In genomic region chr12:64966101-64966631, GRCm38 (mm10) we compare ENCODE assay signal across 8 mouse cellular contexts. TPM values are rescaled to one million over a fixed set of nuclear protein-coding genes. Genes with fewer than 3 reads are reported as not detected.
DNase-seq lines count a peak whose midpoint lies in the region; ATAC-seq and TF ChIP-seq lines count a peak whose summit lies in the region.

No protein-coding gene starts in this region.

- peaks cover 30% of the 10 kb centered on the region for H3K4me1 ChIP-seq in embryonic facial prominence, embryonic 12.5 days
- H3K4me1 ChIP-seq in heart, embryonic 10.5 days: peaks cover 11% of the 10 kb centered on the region; the same call in 1 of the 2 replicates
- peaks cover 28% of the 10 kb centered on the region for H3K4me1 ChIP-seq in kidney, embryonic 16.5 days (ENCODE audit: insufficient read depth, low read length)
- H3K4me1 ChIP-seq in liver, embryonic 13.5 days (replicated peaks): peaks cover 57% of the 10 kb centered on the region
- peaks cover 8% of the 10 kb centered on the region for H3K4me1 ChIP-seq in testis, adult 2 months (ENCODE audit: control insufficient read depth, insufficient read depth, low read length)

- H3K4me3 ChIP-seq in embryonic facial prominence, embryonic 12.5 days: peak overlapping the region; percentile 95
- H3K4me3 ChIP-seq in heart, embryonic 10.5 days: peak overlapping the region; percentile 90
- peak overlapping the region; percentile 79 for H3K4me3 ChIP-seq in kidney, embryonic 16.5 days (ENCODE audit: low read length)
- peak overlapping the region; percentile 96 for H3K4me3 ChIP-seq in liver, embryonic 13.5 days (replicated peaks)
- peak overlapping the region; percentile 94 for H3K4me3 ChIP-seq in testis, adult 2 months (ENCODE audit: control insufficient read depth, low read depth, low read length)

- TF ChIP-seq CTCF in testis, adult 2 months (IDR thresholded peaks at IDR 0.05; ENCODE audit: control insufficient read depth, insufficient read depth, insufficient replicate concordance, low read depth, low read length): no peak

- peak; percentile 49 for DNase-seq in urinary bladder, adult 2 months (ENCODE audit: low spot score)
- DNase-seq in urinary bladder, postnatal 10 days (ENCODE audit: low spot score): no peak
- no peak for DNase-seq in heart, embryonic 10.5 days (ENCODE audit: low spot score)
- DNase-seq in liver, embryonic 13.5 days: peak; percentile 50
- DNase-seq in naive thymus-derived CD4-positive, alpha-beta T cell, adult 2 months (ENCODE audit: low read depth): peak; percentile 72

- no peak for TF ChIP-seq POLR2A in testis, adult 2 months (IDR thresholded peaks at IDR 0.05; ENCODE audit: control insufficient read depth, low read depth, low read length)

- no peaks in the 10 kb centered on the region for H3K27me3 ChIP-seq in embryonic facial prominence, embryonic 12.5 days
- H3K27me3 ChIP-seq in heart, embryonic 10.5 days (ENCODE audit: insufficient read depth, poor library complexity, severe bottlenecking): no peaks in the 10 kb centered on the region
- no peaks in the 10 kb centered on the region for H3K27me3 ChIP-seq in kidney, embryonic 16.5 days (ENCODE audit: insufficient read depth, low read length)
- no peaks in the 10 kb centered on the region for H3K27me3 ChIP-seq in liver, embryonic 13.5 days
- H3K27me3 ChIP-seq in testis, adult 2 months (ENCODE audit: control insufficient read depth, insufficient read depth, low read length): no peaks in the 10 kb centered on the region

- H3K36me3 ChIP-seq in embryonic facial prominence, embryonic 12.5 days: no peaks in the 10 kb centered on the region
- H3K36me3 ChIP-seq in heart, embryonic 10.5 days: peaks cover 3% of the 10 kb centered on the region; the same call in 1 of the 2 replicates
- no peaks in the 10 kb centered on the region for H3K36me3 ChIP-seq in kidney, embryonic 16.5 days (ENCODE audit: insufficient read depth, low read length)
- H3K36me3 ChIP-seq in liver, embryonic 13.5 days: 0 out of 2 replicates have a peak, but pooled peaks cover 3% of the 10 kb centered on the region
- H3K36me3 ChIP-seq in testis, adult 2 months (ENCODE audit: control insufficient read depth, insufficient read depth, low read length): peaks cover 5% of the 10 kb centered on the region

- under 1% methylated on average over 43 of the region's 44 CpGs for WGBS in embryonic facial prominence, embryonic 12.5 days
- WGBS in heart, embryonic 10.5 days: under 1% methylated on average over 44 of the region's 44 CpGs
- under 1% methylated on average over 44 of the region's 44 CpGs for WGBS in kidney, embryonic 16.5 days
- under 1% methylated on average over 44 of the region's 44 CpGs for WGBS in liver, embryonic 13.5 days (ENCODE audit: insufficient replicate concordance)

- H3K4me2 ChIP-seq in embryonic facial prominence, embryonic 12.5 days (replicated peaks): peak overlapping the region; percentile 98
- H3K4me2 ChIP-seq in kidney, embryonic 16.5 days (replicated peaks; ENCODE audit: low read depth, low read length): peak overlapping the region; percentile 95
- peak overlapping the region; percentile 84 for H3K4me2 ChIP-seq in liver, embryonic 13.5 days

- peak overlapping the region; percentile 90 for H3K27ac ChIP-seq in embryonic facial prominence, embryonic 12.5 days
- peak overlapping the region; percentile 94 for H3K27ac ChIP-seq in heart, embryonic 10.5 days
- peak overlapping the region; percentile 94 for H3K27ac ChIP-seq in kidney, embryonic 16.5 days (ENCODE audit: low read length)
- H3K27ac ChIP-seq in liver, embryonic 13.5 days: peak overlapping the region; percentile 79
- peak overlapping the region; percentile 93 for H3K27ac ChIP-seq in testis, adult 2 months (ENCODE audit: control insufficient read depth, insufficient read depth, low read depth, low read length)

- no peaks in the 10 kb centered on the region for H3K9me3 ChIP-seq in embryonic facial prominence, embryonic 12.5 days
- no peaks in the 10 kb centered on the region for H3K9me3 ChIP-seq in heart, embryonic 10.5 days
- H3K9me3 ChIP-seq in kidney, embryonic 16.5 days (ENCODE audit: low read length): no peaks in the 10 kb centered on the region
- no peaks in the 10 kb centered on the region for H3K9me3 ChIP-seq in liver, embryonic 13.5 days (replicated peaks)

- H3K9ac ChIP-seq in embryonic facial prominence, embryonic 12.5 days: peak overlapping the region; percentile 82
- peak overlapping the region; percentile 96 for H3K9ac ChIP-seq in kidney, embryonic 16.5 days (replicated peaks; ENCODE audit: low read length)
- peak overlapping the region; percentile 86 for H3K9ac ChIP-seq in liver, embryonic 13.5 days

- ATAC-seq in embryonic facial prominence, embryonic 12.5 days (ENCODE audit: insufficient number of reproducible peaks, insufficient read depth, low FRiP score, low TSS enrichment): peak; percentile 9; the same call in 1 of the 2 replicates
- ATAC-seq in kidney, embryonic 16.5 days (ENCODE audit: low FRiP score, low TSS enrichment): peak; percentile 18; the same call in 1 of the 2 replicates
- ATAC-seq in liver, embryonic 13.5 days (ENCODE audit: low read depth): peak; percentile 1; the same call in 1 of the 2 replicates

RNA-seq across cellular contexts. Expression of gene Togaram1, which starts 0.6 kb away (rescaled TPM):
- polyA plus RNA-seq in urinary bladder, adult 2 months (2012; rRNA removed): 14.6 and 15.1 TPM in 2 replicates
- 29.5 and 30.8 TPM in 2 replicates for polyA plus RNA-seq in embryonic facial prominence, embryonic 12.5 days (2016; fragmentation: Nextera tagmentation; extraction: Ambion mirVana)
- polyA plus RNA-seq in heart, embryonic 10.5 days (2016; fragmentation: Nextera tagmentation; extraction: Ambion mirVana): 21.9 and 22.8 TPM in 2 replicates
- 28.7 and 32.0 TPM in 2 replicates for polyA plus RNA-seq in kidney, embryonic 16.5 days (2015; fragmentation: Nextera tagmentation; extraction: Ambion mirVana)
- polyA plus RNA-seq in liver, embryonic 13.5 days (2015; fragmentation: Nextera tagmentation; extraction: Ambion mirVana): 6.5 and 10.5 TPM in 2 replicates
- 18.8 and 20.3 TPM in 2 replicates for polyA plus RNA-seq in testis, adult 2 months (2012; rRNA removed)

RNA-seq across cellular contexts. Expression of gene Klhl28, which starts 0.8 kb away (rescaled TPM):
- 5.7 and 6.2 TPM in 2 replicates for polyA plus RNA-seq in urinary bladder, adult 2 months (2012; rRNA removed)
- 11.9 and 14.2 TPM in 2 replicates for polyA plus RNA-seq in embryonic facial prominence, embryonic 12.5 days (2016; fragmentation: Nextera tagmentation; extraction: Ambion mirVana)
- polyA plus RNA-seq in heart, embryonic 10.5 days (2016; fragmentation: Nextera tagmentation; extraction: Ambion mirVana): 7.1 and 9.6 TPM in 2 replicates
- 9.0 and 10.4 TPM in 2 replicates for polyA plus RNA-seq in kidney, embryonic 16.5 days (2015; fragmentation: Nextera tagmentation; extraction: Ambion mirVana)
- polyA plus RNA-seq in liver, embryonic 13.5 days (2015; fragmentation: Nextera tagmentation; extraction: Ambion mirVana): 3.6 and 4.0 TPM in 2 replicates
- polyA plus RNA-seq in testis, adult 2 months (2012; rRNA removed): 9.7 and 13.8 TPM in 2 replicates

RNA-seq across cellular contexts. Expression of gene Gm527, which starts 48.5 kb away (rescaled TPM):
- 4.5 and 7.6 TPM in 2 replicates for polyA plus RNA-seq in urinary bladder, adult 2 months (2012; rRNA removed)
- 4.3 and 4.7 TPM in 2 replicates for polyA plus RNA-seq in embryonic facial prominence, embryonic 12.5 days (2016; fragmentation: Nextera tagmentation; extraction: Ambion mirVana)
- 1.4 and 2.4 TPM in 2 replicates for polyA plus RNA-seq in heart, embryonic 10.5 days (2016; fragmentation: Nextera tagmentation; extraction: Ambion mirVana)
- polyA plus RNA-seq in kidney, embryonic 16.5 days (2015; fragmentation: Nextera tagmentation; extraction: Ambion mirVana): 0.60 and 2.4 TPM in 2 replicates
- 0.71 and 1.0 TPM in 2 replicates for polyA plus RNA-seq in liver, embryonic 13.5 days (2015; fragmentation: Nextera tagmentation; extraction: Ambion mirVana)
- polyA plus RNA-seq in testis, adult 2 months (2012; rRNA removed): 18.6 and 27.8 TPM in 2 replicates

Comparison
In these comparisons a context has a peak if more than half of its experiments do, and no peak if none do; other contexts are left out.
1. DNase-seq: peak in urinary bladder, adult 2 months (single experiment), liver, embryonic 13.5 days (single experiment) and naive thymus-derived CD4-positive, alpha-beta T cell, adult 2 months (single experiment); none in urinary bladder, postnatal 10 days (single experiment) and heart, embryonic 10.5 days (single experiment).
2. Peak in every context shown above with its lines, with median percentiles within 50 percentile points of each other: ATAC-seq, H3K27ac ChIP-seq, H3K4me2 ChIP-seq, H3K4me3 ChIP-seq and H3K9ac ChIP-seq.